In genomic region chr1:33813495-33813867, GRCm38 (mm10) we compare ENCODE assay signal across 8 mouse cellular contexts. TPM values are rescaled to one million over a fixed set of nuclear protein-coding genes. Genes with fewer than 3 reads are reported as not detected.
DNase-seq lines count a peak whose midpoint lies in the region; ATAC-seq and TF ChIP-seq lines count a peak whose summit lies in the region.

No protein-coding gene starts in this region.

- peak; percentile 12 for DNase-seq in kidney, adult 11 months
- DNase-seq in kidney, adult 9 months, result no peak
- no peak for DNase-seq in embryonic facial prominence, embryonic 14.5 days (ENCODE audit: low spot score)
- no peak for DNase-seq in MN1 (ENCODE audit: low spot score)
- DNase-seq in thymus, adult 18-20 months, result no peak

- peaks cover 48% of the 10 kb centered on the region for H3K36me3 ChIP-seq in E14TG2a.4 (ENCODE audit: insufficient read depth, low read length)
- H3K36me3 ChIP-seq in embryonic facial prominence, embryonic 14.5 days (ENCODE audit: control insufficient read depth, insufficient read depth, low read length), result peaks cover 33% of the 10 kb centered on the region
- H3K36me3 ChIP-seq in intestine, embryonic 16.5 days (ENCODE audit: control insufficient read depth, insufficient read depth, low read length), result peaks cover 2% of the 10 kb centered on the region; the same call in 1 of the 2 replicates

- TF ChIP-seq CTCF in E14TG2a.4 (conservative IDR thresholded peaks at IDR 0.05; ENCODE audit: low read length), result no peak

- H3K27ac ChIP-seq in embryonic facial prominence, embryonic 14.5 days (replicated peaks; ENCODE audit: low read depth, low read length), result peak overlapping the region; percentile 92
- peak overlapping the region; percentile 90 for H3K27ac ChIP-seq in intestine, embryonic 16.5 days (ENCODE audit: low read length)

- no peaks in the 10 kb centered on the region for H3K9me3 ChIP-seq in E14TG2a.4 (ENCODE audit: low read length)
- no peaks in the 10 kb centered on the region; the same call in 1 of the 2 replicates for H3K9me3 ChIP-seq in embryonic facial prominence, embryonic 14.5 days (ENCODE audit: control insufficient read depth, low read length)
- H3K9me3 ChIP-seq in intestine, embryonic 16.5 days (ENCODE audit: control insufficient read depth, low read length), result no peaks in the 10 kb centered on the region

- H3K9ac ChIP-seq in embryonic facial prominence, embryonic 14.5 days (ENCODE audit: low read depth, low read length), result peak overlapping the region; percentile 93
- peak overlapping the region; percentile 99 for H3K9ac ChIP-seq in intestine, embryonic 16.5 days (ENCODE audit: low read depth, low read length)

- 8% methylated on average over 11 of the region's 11 CpGs for WGBS in embryonic facial prominence, embryonic 14.5 days
- 7% methylated on average over 11 of the region's 11 CpGs for WGBS in intestine, embryonic 16.5 days

- H3K4me3 ChIP-seq in E14TG2a.4 (replicated peaks; ENCODE audit: low read length), result peak overlapping the region; percentile 98
- H3K4me3 ChIP-seq in embryonic facial prominence, embryonic 14.5 days (ENCODE audit: low read depth, low read length), result peak overlapping the region; percentile 90
- H3K4me3 ChIP-seq in intestine, embryonic 16.5 days (ENCODE audit: low read length), result peak overlapping the region; percentile 99

- H3K27me3 ChIP-seq in E14TG2a.4 (ENCODE audit: insufficient read depth, low read length), result no peaks in the 10 kb centered on the region
- no peaks in the 10 kb centered on the region for H3K27me3 ChIP-seq in embryonic facial prominence, embryonic 14.5 days (replicated peaks; ENCODE audit: control insufficient read depth, insufficient read depth, low read length)
- no peaks in the 10 kb centered on the region for H3K27me3 ChIP-seq in intestine, embryonic 16.5 days (replicated peaks; ENCODE audit: control insufficient read depth, insufficient read depth, low read length)

- peaks cover 46% of the 10 kb centered on the region for H3K4me1 ChIP-seq in E14TG2a.4 (replicated peaks; ENCODE audit: low read depth, low read length)
- peaks cover 14% of the 10 kb centered on the region for H3K4me1 ChIP-seq in embryonic facial prominence, embryonic 14.5 days (ENCODE audit: control insufficient read depth, insufficient read depth, low read length)
- H3K4me1 ChIP-seq in intestine, embryonic 16.5 days (ENCODE audit: control insufficient read depth, insufficient read depth, low read length), result peaks cover 7% of the 10 kb centered on the region

- peak overlapping the region; percentile 78 for H3K4me2 ChIP-seq in embryonic facial prominence, embryonic 14.5 days (ENCODE audit: low read depth, low read length)
- H3K4me2 ChIP-seq in intestine, embryonic 16.5 days (ENCODE audit: low read depth, low read length), result peak overlapping the region; percentile 73

- ATAC-seq in embryonic facial prominence, embryonic 14.5 days (ENCODE audit: low read depth), result 0 out of 2 replicates have a peak, but pooled peaks have one; percentile 3
- peak; percentile 9; the same call in 1 of the 2 replicates for ATAC-seq in intestine, embryonic 16.5 days
- peak; percentile 14; the same call in 1 of the 2 replicates for ATAC-seq in monocyte, adult 5-6 weeks (replicated peaks; ENCODE audit: insufficient number of reproducible peaks, low FRiP score, low TSS enrichment, poor library complexity, severe bottlenecking)

RNA-seq across cellular contexts. Expression of gene Zfp451, which starts 0.9 kb away (rescaled TPM):
- polyA plus RNA-seq in embryonic facial prominence, embryonic 14.5 days (2014; fragmentation: Nextera tagmentation; extraction: Ambion mirVana), result 29.7 and 31.3 TPM in 2 replicates
- 12.2 TPM in 2 replicates for polyA plus RNA-seq in intestine, embryonic 16.5 days (2015; fragmentation: Nextera tagmentation; extraction: Ambion mirVana)
- 19.3 to 36.8 TPM (median 33.3 TPM) in 3 replicates for total RNA-seq in monocyte, adult 5-6 weeks (2017)

RNA-seq across cellular contexts. Expression of gene Bag2, which starts 55.9 kb away (rescaled TPM):
- 61.1 and 68.5 TPM in 2 replicates for polyA plus RNA-seq in embryonic facial prominence, embryonic 14.5 days (2014; fragmentation: Nextera tagmentation; extraction: Ambion mirVana)
- polyA plus RNA-seq in intestine, embryonic 16.5 days (2015; fragmentation: Nextera tagmentation; extraction: Ambion mirVana), result 44.6 and 56.6 TPM in 2 replicates
- 0.64 to 1.7 TPM (median 1.4 TPM) in 3 replicates for total RNA-seq in monocyte, adult 5-6 weeks (2017)
